Mouse (Mus musculus) stomach, postnatal 0 days (tissue): ENCODE measurements around the gene Thoc2. TPM values are rescaled to one million over a fixed set of nuclear protein-coding genes. Genes with fewer than 3 reads are reported as not detected.
A peak's percentile ranks its signal among the peaks of the same experiment; 100 is the strongest.

ENCODE experiments used
- ATAC-seq: fragments of 200-750 bp; cut with Nextera tagmentation; 2 replicates; pipeline ENCODE4 v1.8.0; 2017; ENCODE audit not compliant: low FRiP score, low TSS enrichment
- DNase-seq: peaks from one replicate; pipeline ENCODE4 v3.0.0-alpha.2; 2016; ENCODE audit warnings: low spot score
- H3K27ac ChIP-seq: fragments of 300-500 bp; sonication (generic); replicated peaks from 2 replicates; pipeline ENCODE4 v1.5.1; 2014; ENCODE audit warnings: mild to moderate bottlenecking, control low read depth
- H3K27me3 ChIP-seq: fragments of 300-500 bp; sonication (generic); 2 replicates; pipeline ENCODE4 v1.6.1; 2014; ENCODE audit warnings: low read length; ENCODE audit not compliant: control insufficient read depth, insufficient read depth
- H3K36me3 ChIP-seq: fragments of 300-500 bp; sonication (generic); 2 replicates; pipeline ENCODE4 v1.6.1; 2014; ENCODE audit warnings: low read length, mixed read lengths; ENCODE audit not compliant: control insufficient read depth, insufficient read depth
- H3K4me1 ChIP-seq: fragments of 300-500 bp; sonication (generic); replicated peaks from 2 replicates; pipeline ENCODE4 v1.6.1; 2014; ENCODE audit warnings: antibody characterized with exemption; ENCODE audit not compliant: control insufficient read depth, insufficient read depth
- H3K4me2 ChIP-seq: fragments of 300-500 bp; sonication (generic); replicated peaks from 2 replicates; pipeline ENCODE4 v1.6.1; 2014; ENCODE audit warnings: low read depth, mild to moderate bottlenecking, control low read depth, moderate library complexity
- H3K4me3 ChIP-seq: fragments of 300-500 bp; sonication (generic); 2 replicates; pipeline ENCODE4 v1.5.1; 2014; ENCODE audit warnings: low read depth, low read length, control low read depth
- H3K9ac ChIP-seq: fragments of 300-500 bp; sonication (generic); 2 replicates; pipeline ENCODE4 v1.6.1; 2014; ENCODE audit warnings: mild to moderate bottlenecking, low read length, control low read depth, mixed read lengths
- H3K9me3 ChIP-seq: fragments of 300-500 bp; sonication (generic); 2 replicates; pipeline ENCODE4 v1.6.1; 2016; ENCODE audit warnings: low read length; ENCODE audit not compliant: control insufficient read depth
- CTCF ChIP-seq: IDR thresholded peaks from 2 replicates; pipeline ENCODE4 v1.5.1; 2016; ENCODE audit warnings: antibody characterized with exemption, low read depth, mild to moderate bottlenecking, moderate library complexity
- EP300 ChIP-seq: optimal IDR thresholded peaks from 2 replicates; pipeline ENCODE3; 2016; ENCODE audit warnings: antibody characterized with exemption
- WGBS: fragments of 180-500 bp; shearing (Covaris S2); extraction: QIAGEN DNeasy Blood & Tissue Kit; methylation state at CpG from one replicate; pipeline ENCODE4 v1.1.7; 2014; 5-methylcytosine and 5-hydroxymethylcytosine counted together
- polyA plus RNA-seq: library from polyadenylated mRNA; unstranded; fragments of >200 nt; fragmentation: Nextera tagmentation; extraction: Ambion mirVana; gene quantifications from 2 replicates; pipeline ENCODE4 v1.2.1, GENCODE M21; 2015

Gene Thoc2
- polyA plus RNA-seq, 1 experiment from 2014 or later, result 39.6 TPM

- no peak overlapping the region for H3K9ac ChIP-seq
- WGBS, result 48% methylated on average over 5 of the region's 5 CpGs
These were observed 4.2 kb upstream of the Thoc2 start for GRCm38 (mm10) chrX:41924708-41925107.

DNA sequence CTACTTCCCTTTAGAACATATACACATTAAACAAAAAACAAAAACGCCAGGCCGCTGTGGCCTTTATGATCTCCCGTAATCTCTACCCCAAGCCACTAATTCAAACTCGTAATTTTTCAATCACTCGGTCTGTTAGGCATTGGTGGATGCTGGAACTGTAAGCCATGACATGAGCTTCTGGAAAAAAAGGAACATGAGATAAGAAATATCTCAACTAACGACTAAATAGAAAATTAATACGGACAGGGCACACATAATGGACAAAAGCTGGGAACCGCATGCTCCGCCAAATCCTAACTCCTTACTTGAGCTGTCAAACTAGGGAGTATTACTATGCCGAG is 8.4 kb downstream of the Thoc2 start:
- 37% methylated on average over 10 of the region's 10 CpGs for WGBS
- ATAC-seq, result no peak
- Histone ChIP-seq H3K36me3 (no peaks in the 10 kb centered on the region), H3K9me3 (no peaks in the 10 kb centered on the region), H3K27ac (peak overlapping the region; percentile 90), H3K4me1 (no peaks in the 10 kb centered on the region), H3K9ac (no peak overlapping the region), H3K27me3 (no peaks in the 10 kb centered on the region), H3K4me2 (peak overlapping the region; percentile 25; the same call in 1 of the 2 replicates), H3K4me3 (peak overlapping the region; percentile 65)
- TF ChIP-seq EP300 (no peak), CTCF (no peak)
- DNase-seq, result no peak

More at GRCm38 (mm10) chrX:41924708-41925107, 4.2 kb upstream of the Thoc2 start:
- Histone ChIP-seq H3K27me3 (no peaks in the 10 kb centered on the region), H3K4me2 (no peak overlapping the region), H3K9me3 (no peaks in the 10 kb centered on the region), H3K36me3 (no peaks in the 10 kb centered on the region), H3K4me1 (no peaks in the 10 kb centered on the region), H3K27ac (no peak overlapping the region), H3K4me3 (no peak overlapping the region)
- DNase-seq, result no peak
- ATAC-seq, result no peak
- TF ChIP-seq EP300 (no peak), CTCF (no peak)

DNA sequence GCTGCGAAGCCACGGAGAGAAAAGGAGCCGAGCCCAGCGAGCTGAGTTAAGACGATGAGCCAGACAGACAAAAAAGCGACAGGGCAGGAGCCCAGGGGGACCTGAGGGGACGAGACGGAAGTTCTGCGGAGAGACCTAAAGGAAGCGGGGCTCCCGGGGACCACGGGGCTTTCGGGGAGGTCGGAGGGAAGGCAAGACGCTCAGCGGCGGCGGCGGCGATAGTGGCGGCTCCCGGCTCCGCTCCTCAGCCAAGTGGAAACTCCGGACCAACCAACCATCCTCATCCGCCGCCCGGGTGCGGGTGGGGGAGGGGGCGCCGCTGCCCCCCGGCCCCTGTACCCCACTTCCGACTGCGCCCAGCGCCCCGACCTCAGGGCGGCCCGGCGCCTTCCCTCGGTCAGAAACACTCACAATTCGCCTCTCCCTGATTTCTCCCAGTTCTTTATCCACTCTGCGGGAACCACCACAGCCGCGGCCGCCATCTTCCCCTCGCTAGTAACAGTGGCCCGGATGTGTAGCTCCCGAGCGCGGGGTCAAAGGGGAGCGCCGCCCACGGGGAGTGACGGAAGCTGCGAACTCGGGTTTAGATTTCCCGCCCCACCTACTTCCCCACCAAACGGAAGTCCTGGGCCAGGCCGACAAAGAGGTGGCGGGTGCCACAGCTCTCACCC is 8.9 kb downstream of the Thoc2 start:
- WGBS, result 15% methylated on average over 42 of the region's 59 CpGs
- no peaks in the 10 kb centered on the region for H3K9me3 ChIP-seq
- no peaks in the 10 kb centered on the region for H3K4me1 ChIP-seq
- peak; percentile 90 for DNase-seq
- H3K27me3 ChIP-seq, result no peaks in the 10 kb centered on the region
- TF ChIP-seq EP300 (no peak), CTCF (no peak)
- peak overlapping the region; percentile 90 for H3K27ac ChIP-seq
- H3K4me3 ChIP-seq, result peak overlapping the region; percentile 65
- peak; percentile 98 for ATAC-seq
- peak overlapping the region; percentile 68 for H3K9ac ChIP-seq
- H3K36me3 ChIP-seq, result no peaks in the 10 kb centered on the region
- peak overlapping the region; percentile 62 for H3K4me2 ChIP-seq

GRCm38 (mm10) chrX:41910981-41911380 is 9.5 kb downstream of the Thoc2 start:
- WGBS, result 17% methylated on average over 18 of the region's 24 CpGs
- TF ChIP-seq EP300 (no peak), CTCF (no peak)
- DNase-seq (peak; percentile 35), ATAC-seq (peak; percentile 74)
- H3K9me3 ChIP-seq, result no peaks in the 10 kb centered on the region
- H3K4me1 ChIP-seq, result no peaks in the 10 kb centered on the region
- no peaks in the 10 kb centered on the region for H3K36me3 ChIP-seq
- peak overlapping the region; percentile 68 for H3K9ac ChIP-seq
- peak overlapping the region; percentile 65 for H3K4me3 ChIP-seq
- no peaks in the 10 kb centered on the region for H3K27me3 ChIP-seq
- H3K4me2 ChIP-seq, result peak overlapping the region; percentile 62
- peak overlapping the region; percentile 90 for H3K27ac ChIP-seq

DNA sequence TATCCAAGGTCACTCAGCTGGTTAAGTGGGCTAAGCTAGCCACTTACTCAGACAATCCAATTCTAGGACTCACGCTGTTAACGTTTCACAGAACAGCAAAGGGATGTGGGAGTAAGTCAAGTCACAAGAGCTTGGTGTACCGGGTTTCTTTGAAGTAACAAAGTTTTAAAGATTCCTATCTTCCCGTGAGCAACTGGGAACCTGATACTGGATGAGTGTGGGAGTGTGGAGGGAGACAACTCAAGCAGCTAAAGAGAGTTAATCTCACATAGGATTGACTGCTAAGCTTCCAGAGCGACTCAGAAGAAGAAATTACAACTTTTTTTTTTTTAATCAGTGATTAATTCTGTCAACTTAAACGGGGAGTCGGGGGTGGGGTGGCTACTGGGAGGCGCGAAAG is 10.0 kb downstream of the Thoc2 start:
- Histone ChIP-seq H3K9ac (peak overlapping the region; percentile 68; the same call in 1 of the 2 replicates), H3K4me2 (peak overlapping the region; percentile 62), H3K27ac (peak overlapping the region; percentile 90; the same call in 1 of the 2 replicates), H3K4me1 (no peaks in the 10 kb centered on the region), H3K27me3 (no peaks in the 10 kb centered on the region), H3K36me3 (no peaks in the 10 kb centered on the region), H3K9me3 (no peaks in the 10 kb centered on the region), H3K4me3 (peak overlapping the region; percentile 65)
- DNase-seq (no peak), ATAC-seq (no peak)
- WGBS, result 11% methylated on average over 9 of the region's 9 CpGs
- no peak for TF ChIP-seq EP300
- TF ChIP-seq CTCF, result no peak

DNA sequence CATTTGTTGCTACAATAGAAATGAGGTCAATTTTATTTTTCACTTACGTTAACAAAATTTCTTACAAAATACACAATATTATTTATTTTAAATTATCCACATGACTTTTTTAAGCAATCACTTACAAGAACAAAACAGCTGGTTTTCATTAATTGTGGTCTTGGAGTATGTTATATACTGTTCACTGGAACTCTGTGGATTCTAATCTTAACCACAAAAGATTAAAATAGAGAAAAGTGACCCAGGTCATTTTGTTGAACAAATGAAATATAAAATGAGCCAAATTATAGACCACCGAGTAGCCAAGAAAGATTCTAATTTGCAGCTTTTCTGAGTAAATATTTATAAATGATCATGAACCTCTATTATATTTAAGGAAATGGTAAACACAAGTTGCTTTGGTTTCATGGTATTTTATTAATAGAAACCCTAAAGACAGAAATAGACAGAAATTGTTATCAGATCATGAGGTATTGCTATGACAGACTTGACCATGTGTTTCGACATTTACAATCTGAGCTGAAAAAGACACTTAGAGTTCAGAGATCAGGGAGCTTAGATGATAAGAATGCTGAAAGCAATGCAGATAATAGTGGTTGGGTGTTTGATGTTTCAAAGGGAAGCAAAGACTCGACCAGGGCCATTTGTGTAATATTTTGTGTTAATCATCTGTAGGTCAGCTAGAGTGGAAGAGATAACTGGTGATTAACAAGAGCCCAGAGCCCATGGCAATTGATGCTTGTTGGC is 35.5 kb downstream of the Thoc2 start:
- no peak for ATAC-seq
- DNase-seq, result no peak
- WGBS, result 38% methylated on average over 4 of the region's 4 CpGs

More for the DNA sequence above, 35.5 kb downstream of the Thoc2 start:
- Histone ChIP-seq H3K27me3 (no peaks in the 10 kb centered on the region), H3K4me1 (no peaks in the 10 kb centered on the region), H3K9me3 (no peaks in the 10 kb centered on the region), H3K36me3 (no peaks in the 10 kb centered on the region), H3K4me2 (no peak overlapping the region), H3K27ac (no peak overlapping the region), H3K9ac (no peak overlapping the region), H3K4me3 (no peak overlapping the region)
- TF ChIP-seq CTCF (no peak), EP300 (no peak)
